Mouse (Mus musculus): ENCODE results near the gene Rnf8.

The Rnf8 gene

DNA sequence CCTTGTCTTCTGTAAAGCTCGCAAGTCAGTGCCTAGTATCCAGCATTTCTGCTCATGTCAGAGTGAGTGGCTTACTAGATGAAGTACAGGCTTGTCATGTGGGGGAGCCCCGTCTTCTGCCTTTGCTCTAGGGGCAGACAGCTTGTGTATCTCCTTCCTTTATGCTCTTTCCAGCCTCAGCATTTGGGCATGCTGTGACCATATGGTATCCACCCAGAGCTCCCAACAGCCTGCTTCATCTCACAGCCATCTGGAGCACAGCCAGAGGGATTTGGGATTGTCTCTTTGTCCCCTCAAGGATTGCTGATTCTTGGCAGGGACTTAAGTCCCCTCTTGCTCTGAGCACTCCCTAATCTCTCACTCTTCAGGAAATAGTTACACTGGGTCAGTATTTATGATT is 65.6 kb downstream of the Rnf8 start:
- peak; percentile 27 for DNase-seq (ENCODE audit: low read depth, low spot score)

DNA sequence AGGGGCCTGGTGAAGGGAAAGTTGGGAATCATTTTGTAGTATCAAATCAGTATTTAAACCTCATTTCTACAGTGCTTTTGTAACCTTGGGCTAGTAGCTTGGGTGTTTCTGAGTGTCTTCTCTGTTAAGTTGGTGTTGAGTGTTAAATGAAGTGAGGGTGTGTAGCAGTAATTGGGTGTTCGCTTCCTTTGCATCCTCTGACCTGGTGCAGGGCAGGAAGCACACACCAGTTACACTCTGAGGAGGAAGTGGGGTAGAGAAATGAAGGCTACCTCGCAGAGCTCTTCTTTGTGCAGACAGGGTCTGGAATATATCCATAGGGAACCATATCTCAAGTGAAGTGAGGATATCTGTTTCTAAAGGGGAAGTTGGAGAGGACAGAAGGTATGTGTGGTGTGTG is 66.3 kb downstream of the Rnf8 start:
- DNase-seq (ENCODE audit: low read depth, low spot score), result no peak

DNA sequence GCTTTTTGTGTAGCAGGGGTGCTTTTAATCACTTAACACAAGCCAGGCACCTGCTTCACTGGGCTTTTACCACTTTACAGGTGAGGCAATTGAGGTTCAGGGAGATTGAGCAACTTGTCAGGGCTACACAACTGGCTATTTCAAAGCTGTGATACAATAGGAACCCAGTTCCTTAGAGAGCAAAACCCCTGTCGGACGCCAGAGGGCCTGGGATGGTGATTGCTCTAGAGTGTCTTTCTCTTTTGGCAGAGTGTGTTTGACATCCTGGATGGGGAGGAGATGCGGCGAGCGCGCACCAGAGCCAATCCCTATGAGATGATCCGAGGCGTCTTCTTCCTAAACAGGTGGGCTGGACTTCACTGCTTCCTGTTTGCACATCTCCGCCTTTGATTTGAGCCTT is 67.1 kb downstream of the Rnf8 start:
- DNase-seq (ENCODE audit: low read depth, low spot score), result no peak

DNA sequence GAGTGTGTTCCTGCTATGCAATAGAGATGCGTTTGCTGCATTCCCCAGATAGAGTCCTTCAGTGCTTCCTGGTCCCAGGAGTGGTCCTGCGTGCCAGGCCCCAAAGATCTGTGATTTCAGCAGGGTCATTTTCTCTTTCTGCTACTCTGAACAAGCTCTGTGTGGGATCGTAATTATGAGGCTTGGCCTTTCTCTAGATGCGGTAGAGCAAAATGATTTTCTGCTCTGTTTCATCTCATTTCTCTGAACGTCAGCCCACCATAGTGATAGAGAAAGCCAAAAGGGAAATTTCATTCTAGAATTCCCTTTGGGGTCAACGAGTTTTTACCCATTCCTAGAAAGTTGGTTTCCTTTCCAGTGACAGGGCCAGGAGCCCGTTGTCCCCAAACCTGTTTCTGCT is 67.7 kb downstream of the Rnf8 start:
- no peak for DNase-seq (ENCODE audit: low read depth, low spot score)

DNA sequence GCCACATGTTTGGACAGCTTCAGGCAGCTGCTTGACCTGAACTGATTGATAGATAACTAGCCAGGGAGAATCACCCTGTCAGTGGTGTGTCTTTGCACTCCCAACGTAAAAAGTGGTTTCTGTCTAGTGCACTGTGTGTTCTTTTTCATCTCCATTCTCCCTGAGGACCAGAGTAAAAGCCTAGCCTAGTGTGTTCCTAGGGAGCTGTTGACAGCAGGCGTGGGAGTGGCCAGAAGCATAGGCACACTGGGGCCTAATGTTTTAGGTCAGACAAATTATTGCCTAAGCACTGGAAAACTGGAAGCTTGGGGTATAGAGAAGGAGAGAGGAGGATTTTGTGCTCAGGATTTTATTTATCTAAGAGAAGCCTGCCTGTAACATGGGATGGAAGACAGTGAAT is 68.5 kb downstream of the Rnf8 start:
- DNase-seq (ENCODE audit: low read depth, low spot score), result no peak

DNA sequence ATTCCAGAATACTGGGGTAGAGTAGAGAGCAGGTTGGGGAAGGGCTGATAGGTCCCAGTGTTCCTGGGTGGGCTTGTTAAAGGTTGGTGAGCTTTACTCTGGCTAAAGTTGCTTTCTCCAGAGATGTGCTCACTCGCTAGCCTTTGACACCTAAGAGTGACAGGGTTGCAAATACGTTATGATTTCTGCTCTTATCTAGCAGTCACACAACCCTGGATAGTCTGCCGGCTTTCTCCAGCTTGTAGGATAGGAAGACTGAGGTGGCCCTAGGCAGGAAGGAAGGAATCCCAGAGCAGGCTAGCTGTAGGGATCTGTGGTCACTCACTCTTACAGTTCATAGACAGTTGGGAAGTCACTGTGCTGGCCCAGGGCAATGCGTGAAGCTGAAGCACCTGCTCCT is 69.7 kb downstream of the Rnf8 start:
- no peak for DNase-seq (ENCODE audit: low read depth, low spot score)

DNA sequence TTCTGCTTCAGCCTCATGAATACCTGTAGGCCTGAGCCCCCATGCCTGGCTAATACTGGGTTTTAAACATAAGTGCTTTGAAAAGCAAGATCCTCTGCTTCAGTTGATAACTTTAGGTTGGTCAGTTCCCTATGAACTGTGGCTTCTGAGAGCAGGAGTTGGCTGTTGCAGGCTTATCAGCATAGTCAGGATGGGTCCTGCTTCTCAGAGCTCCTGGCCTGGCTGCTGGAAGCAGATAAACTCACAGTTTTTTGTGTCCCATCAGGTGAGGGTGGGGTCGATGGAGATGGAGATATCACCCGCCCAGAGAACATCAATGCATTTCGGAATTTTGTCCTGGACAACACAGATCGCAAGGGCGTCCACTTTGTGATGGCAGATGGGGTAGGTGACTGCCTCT is 72.2 kb downstream of the Rnf8 start:
- DNase-seq (ENCODE audit: low read depth, low spot score), result no peak

DNA sequence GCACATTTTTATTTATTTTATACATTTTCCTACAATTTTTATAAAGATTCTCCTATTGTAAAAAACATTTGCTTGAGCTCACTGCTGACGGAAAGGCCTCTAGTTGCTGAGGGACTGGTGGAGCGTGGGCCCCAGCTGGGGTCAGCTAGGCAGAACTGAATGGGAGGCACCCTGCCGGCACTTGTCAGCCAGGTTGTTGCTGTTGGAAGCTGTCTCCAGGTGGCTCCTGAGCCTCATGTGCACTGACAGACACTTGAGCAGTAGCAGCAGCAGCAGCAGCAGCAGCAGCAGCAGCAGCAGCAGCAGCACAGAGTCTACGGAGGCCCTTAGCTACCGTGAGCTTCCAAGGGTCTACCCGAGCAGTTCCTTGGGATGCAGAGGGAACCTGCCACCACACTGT is 72.8 kb downstream of the Rnf8 start:
- DNase-seq (ENCODE audit: low read depth, low spot score), result no peak

DNA sequence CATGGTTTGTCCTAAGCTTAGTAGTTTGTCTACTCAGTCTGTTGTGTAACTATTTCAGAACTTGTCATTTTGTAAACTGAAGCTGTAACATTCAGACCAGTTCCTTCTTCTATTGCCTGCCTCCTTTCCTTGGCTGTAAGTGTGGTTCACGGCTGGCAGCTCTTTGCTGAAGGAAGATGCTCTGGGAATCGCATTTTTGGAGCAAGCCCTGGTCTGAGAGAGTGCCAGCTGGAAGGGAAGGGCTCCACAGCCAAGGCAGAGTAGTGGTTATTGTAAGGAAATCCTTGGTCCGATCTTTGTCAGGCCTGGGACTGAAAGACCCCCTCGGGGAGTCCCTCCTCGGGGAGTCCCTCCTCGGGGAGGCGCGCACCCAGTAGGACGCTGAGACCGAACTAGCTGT is 74.0 kb downstream of the Rnf8 start:
- no peak for DNase-seq (ENCODE audit: low read depth, low spot score)

DNA sequence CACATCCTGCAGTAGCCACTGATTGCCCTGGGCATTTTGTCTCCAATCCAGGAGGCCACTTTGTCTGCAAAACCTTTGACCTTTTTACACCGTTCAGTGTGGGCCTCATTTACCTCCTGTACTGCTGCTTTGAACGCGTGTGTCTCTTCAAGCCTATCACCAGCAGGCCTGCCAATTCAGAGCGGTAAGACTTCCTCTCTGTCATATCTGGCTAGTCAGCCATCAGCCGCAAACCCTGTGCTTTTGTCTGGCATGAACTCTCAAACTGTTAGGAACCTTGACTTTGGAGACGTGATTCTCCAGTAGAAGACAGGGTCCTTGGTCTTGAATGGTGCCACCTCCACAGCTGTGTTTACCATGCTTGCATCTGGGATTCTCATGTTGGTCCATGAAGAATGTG is 75.7 kb downstream of the Rnf8 start:
- no peak for DNase-seq (ENCODE audit: low read depth, low spot score)

DNA sequence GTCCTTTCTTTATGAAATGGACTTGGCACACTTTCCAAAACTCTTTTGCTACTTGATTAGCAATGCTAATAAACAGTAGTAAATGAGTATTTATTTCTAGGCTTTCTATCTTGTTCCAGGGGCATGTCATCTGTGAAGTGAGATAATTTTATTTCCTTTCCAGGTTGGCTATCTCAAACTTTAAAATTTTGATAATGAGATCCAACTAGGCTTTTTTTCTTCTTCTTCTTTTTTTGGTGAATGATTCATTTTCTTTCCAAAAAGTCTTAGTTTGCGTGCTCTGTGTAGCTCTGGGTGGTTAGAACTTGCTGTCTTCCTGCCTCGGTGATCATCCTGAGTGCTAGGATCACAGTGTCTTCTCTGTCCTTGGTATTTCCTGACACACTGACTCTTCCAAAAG is 78.2 kb downstream of the Rnf8 start:
- no peak for DNase-seq (ENCODE audit: low read depth, low spot score)

DNA sequence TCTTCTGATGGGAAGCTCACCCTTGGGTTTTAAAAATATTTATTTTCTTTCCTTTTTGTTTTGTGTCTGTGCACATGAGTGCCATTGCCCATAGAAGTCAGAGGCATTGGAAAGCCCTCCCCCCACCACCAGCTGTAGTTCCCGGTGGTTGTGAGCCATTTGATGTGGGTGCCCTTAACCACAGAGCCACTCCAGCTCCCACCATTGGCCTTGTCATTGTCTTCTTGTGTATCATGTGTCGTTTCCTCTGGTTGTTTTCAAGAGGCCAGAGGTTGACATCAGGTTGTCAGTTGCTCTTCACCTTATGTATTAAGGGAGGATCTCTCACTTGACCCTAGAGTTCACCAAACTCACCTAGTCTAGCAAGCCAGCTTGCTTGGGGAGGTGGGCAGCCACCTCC is 79.0 kb downstream of the Rnf8 start:
- no peak for DNase-seq (ENCODE audit: low read depth, low spot score)

DNA sequence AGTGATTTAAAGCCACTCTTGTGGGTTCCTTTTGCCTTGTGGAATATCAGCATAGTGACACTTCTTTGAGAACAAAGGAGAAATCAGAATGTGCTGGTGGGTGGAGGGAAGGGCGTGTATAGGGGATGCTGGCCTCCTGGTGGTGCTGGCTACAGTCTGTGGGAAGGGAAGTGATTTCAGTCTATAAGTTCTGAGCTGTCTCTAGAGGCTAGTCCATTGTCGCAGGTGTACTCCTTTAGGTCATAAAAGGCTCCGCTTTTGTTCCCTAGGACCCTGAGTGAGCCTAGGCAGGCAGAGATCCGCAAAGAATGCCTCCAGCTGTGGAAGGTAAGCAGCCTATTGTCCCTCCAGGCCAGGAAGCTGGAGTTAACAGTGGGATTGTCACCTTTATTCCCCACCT is 79.9 kb downstream of the Rnf8 start:
- DNase-seq (ENCODE audit: low read depth, low spot score), result no peak

All from telencephalon, adult 2 months (tissue).